Mouse (Mus musculus) E14TG2a.4 (cell line): ENCODE results near the gene Cep295nl.

Experiments used
- CTCF ChIP-seq: conservative IDR thresholded peaks from 2 replicates; pipeline ENCODE4 v1.5.1; 2014; ENCODE audit warnings: low read length
- NANOG ChIP-seq: IDR thresholded peaks from 2 replicates; pipeline ENCODE4 v1.6.1; 2014; ENCODE audit warnings: borderline replicate concordance, low read length, mixed read lengths
- POU5F1 ChIP-seq: IDR thresholded peaks from 2 replicates; pipeline ENCODE4 v1.6.1; 2014; ENCODE audit warnings: low read length, borderline replicate concordance

- no peak for TF ChIP-seq CTCF
- no peak for TF ChIP-seq NANOG
- no peak for TF ChIP-seq POU5F1
Measured at GRCm38 (mm10) chr11:118362501-118362900, 20.2 kb upstream of the Cep295nl start.
